Mouse (Mus musculus) midbrain, embryonic 15.5 days (tissue): ENCODE results near the gene Gtf2h3. TPM values are rescaled to one million over a fixed set of nuclear protein-coding genes. Genes with fewer than 3 reads are reported as not detected.

Experiments
- polyA plus RNA-seq: library from polyadenylated mRNA; unstranded; fragments of >200 nt; fragmentation: Nextera tagmentation; extraction: Ambion mirVana; gene quantifications from 2 replicates; pipeline ENCODE4 v1.2.1, GENCODE M21; 2015

Gtf2h3 gene
- polyA plus RNA-seq, 1 experiment from 2014 or later, result 45.1 TPM

Other genes with a start within 250 kb of the Gtf2h3 start
- gene Cdk2ap1, start 216.1 kb upstream of the Gtf2h3 start, polyA plus RNA-seq, result 89.3 and 127 TPM in 2 replicates
- 98.6 and 102 TPM in 2 replicates for gene Sbno1, start 153.1 kb upstream of the Gtf2h3 start, polyA plus RNA-seq
- 36.4 and 49.1 TPM in 2 replicates for gene Kmt5a, start 139.2 kb upstream of the Gtf2h3 start, polyA plus RNA-seq
- gene Rilpl2, start 100.8 kb upstream of the Gtf2h3 start, polyA plus RNA-seq, result 24.7 and 25.2 TPM in 2 replicates
- gene Snrnp35, start 96.0 kb upstream of the Gtf2h3 start, polyA plus RNA-seq, result 18.9 and 19.1 TPM in 2 replicates
- 11.8 and 14.3 TPM in 2 replicates for gene Rilpl1, start 47.7 kb upstream of the Gtf2h3 start, polyA plus RNA-seq
- gene Tmed2, start 38.4 kb upstream of the Gtf2h3 start, polyA plus RNA-seq, result 321 and 332 TPM in 2 replicates
- 26.7 and 30.5 TPM in 2 replicates for gene Ddx55, start 26.3 kb upstream of the Gtf2h3 start, polyA plus RNA-seq
- gene Eif2b1, start within 50 bp of the Gtf2h3 start, polyA plus RNA-seq, result 62.6 and 63.4 TPM in 2 replicates
- 40.0 and 44.4 TPM in 2 replicates for gene Atp6v0a2, start 49.4 kb downstream of the Gtf2h3 start, polyA plus RNA-seq
- gene Dnah10, start 145.9 kb downstream of the Gtf2h3 start, polyA plus RNA-seq, result 0.12 and 0.13 TPM in 2 replicates